Mouse (Mus musculus): ENCODE measurements at regions not wholly inside any gene's neighbourhood (a gene's known extent, or its start where the extent isn't known, plus 50 kb on each side); places are given as distances from the start of the nearest gene placed in this dataset.
"Not testable (repeated sequence)": the region's sequence is repeated elsewhere in the genome, so short reads cannot be mapped to it uniquely, and the experiment has no call there.

DNA sequence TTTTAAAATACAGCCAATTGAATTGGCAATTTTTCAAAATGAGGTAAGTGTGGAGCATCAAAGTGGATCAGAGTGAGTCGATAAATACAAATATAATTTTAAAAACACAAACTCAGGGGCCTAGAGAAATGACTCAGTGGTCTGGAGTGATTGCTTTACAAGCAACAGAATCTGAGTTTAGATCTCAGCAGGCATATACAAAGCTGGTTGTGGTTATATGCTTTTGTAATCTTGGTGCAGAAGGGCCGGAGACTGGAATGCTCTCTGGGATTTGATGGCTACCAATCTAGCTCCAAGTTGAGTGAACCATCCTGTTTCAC, 235.0 kb upstream of the Cdh8 start:
- H3K36me3 ChIP-seq (ENCODE audit: control insufficient read depth, insufficient read depth, low read length), result no peaks in the 10 kb centered on the region
- no peak overlapping the region for H3K27ac ChIP-seq (replicated peaks; ENCODE audit: low read depth, low read length)
- 22% methylated on average over 2 of the region's 2 CpGs for WGBS
- no peak for TF ChIP-seq POLR2A (IDR thresholded peaks at IDR 0.05; ENCODE audit: borderline replicate concordance, extremely low read depth, insufficient read depth, insufficient read length)
- no peaks in the 10 kb centered on the region for H3K4me1 ChIP-seq (ENCODE audit: control insufficient read depth, insufficient read depth, low read length)
- H3K4me3 ChIP-seq (replicated peaks; ENCODE audit: low read length), result no peak overlapping the region
- DNase-seq (ENCODE audit: low spot score), result no peak
- H3K27me3 ChIP-seq (ENCODE audit: control insufficient read depth, insufficient read depth, low read length), result no peaks in the 10 kb centered on the region
- no peak overlapping the region for H3K9ac ChIP-seq (ENCODE audit: low read depth, low read length, severe bottlenecking)
- no peaks in the 10 kb centered on the region for H3K9me3 ChIP-seq (ENCODE audit: control insufficient read depth, low read length)
- H3K4me2 ChIP-seq (replicated peaks; ENCODE audit: low read depth, low read length, severe bottlenecking), result no peak overlapping the region
- ATAC-seq (ENCODE audit: low FRiP score, low read depth), result peak; percentile 44; the same call in 1 of the 2 replicates

- Histone ChIP-seq H3K4me3 (replicated peaks; ENCODE audit: low read length) (no peak overlapping the region), H3K36me3 (ENCODE audit: control insufficient read depth, insufficient read depth, low read length) (no peaks in the 10 kb centered on the region), H3K9me3 (ENCODE audit: control insufficient read depth, low read length) (no peaks in the 10 kb centered on the region), H3K4me1 (ENCODE audit: control insufficient read depth, insufficient read depth, low read length) (no peaks in the 10 kb centered on the region), H3K9ac (ENCODE audit: low read depth, low read length, severe bottlenecking) (no peak overlapping the region), H3K27me3 (ENCODE audit: control insufficient read depth, insufficient read depth, low read length) (no peaks in the 10 kb centered on the region), H3K4me2 (replicated peaks; ENCODE audit: low read depth, low read length, severe bottlenecking) (no peak overlapping the region), H3K27ac (replicated peaks; ENCODE audit: low read depth, low read length) (no peak overlapping the region)
- TF ChIP-seq POLR2A (IDR thresholded peaks at IDR 0.05; ENCODE audit: borderline replicate concordance, extremely low read depth, insufficient read depth, insufficient read length), result no peak
- WGBS, result 42% methylated on average over 9 of the region's 9 CpGs
- ATAC-seq (ENCODE audit: low FRiP score, low read depth) (peak; percentile 65; the same call in 1 of the 2 replicates), DNase-seq (ENCODE audit: low spot score) (peak; percentile 51)
These were observed 234.5 kb upstream of the Cdh8 start for GRCm38 (mm10) chr8:99650587-99651301.

DNA sequence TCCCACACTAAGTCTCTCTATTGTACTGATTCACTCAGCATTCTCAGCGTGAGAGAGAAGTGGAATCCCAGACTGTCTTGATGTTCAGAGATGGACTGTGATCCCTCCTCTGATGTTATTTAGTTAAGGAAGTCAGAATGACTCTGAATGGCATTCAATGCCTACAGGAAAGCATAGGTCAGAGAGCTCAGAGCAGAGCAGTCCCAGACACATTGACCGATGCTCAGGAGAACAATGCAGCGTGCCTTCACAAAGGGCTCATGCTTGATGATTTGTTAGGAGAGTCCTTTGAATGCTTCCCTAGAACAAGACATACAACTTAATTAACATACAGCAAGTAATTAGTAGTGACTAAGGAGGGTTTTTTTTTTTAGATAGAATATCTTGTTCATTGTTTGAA, 224.3 kb upstream of the Cdh8 start:
- H3K9me3 ChIP-seq (ENCODE audit: control insufficient read depth, low read length), result no peaks in the 10 kb centered on the region
- no peak overlapping the region for H3K9ac ChIP-seq (ENCODE audit: low read depth, low read length, severe bottlenecking)
- no peak overlapping the region for H3K4me2 ChIP-seq (replicated peaks; ENCODE audit: low read depth, low read length, severe bottlenecking)
- no peaks in the 10 kb centered on the region for H3K36me3 ChIP-seq (ENCODE audit: control insufficient read depth, insufficient read depth, low read length)
- H3K27ac ChIP-seq (replicated peaks; ENCODE audit: low read depth, low read length), result no peak overlapping the region
- no peaks in the 10 kb centered on the region for H3K27me3 ChIP-seq (ENCODE audit: control insufficient read depth, insufficient read depth, low read length)
- no peak for DNase-seq (ENCODE audit: low spot score)
- no peak for TF ChIP-seq POLR2A (IDR thresholded peaks at IDR 0.05; ENCODE audit: borderline replicate concordance, extremely low read depth, insufficient read depth, insufficient read length)
- ATAC-seq (ENCODE audit: low FRiP score, low read depth), result no peak
- no peak overlapping the region for H3K4me3 ChIP-seq (replicated peaks; ENCODE audit: low read length)
- 80% methylated on average over 3 of the region's 3 CpGs for WGBS
- H3K4me1 ChIP-seq (ENCODE audit: control insufficient read depth, insufficient read depth, low read length), result no peaks in the 10 kb centered on the region

- not testable (repeated sequence) for H3K9ac ChIP-seq (ENCODE audit: low read depth, low read length, severe bottlenecking); H3K9me3 ChIP-seq (ENCODE audit: control insufficient read depth, low read length); H3K4me2 ChIP-seq (replicated peaks; ENCODE audit: low read depth, low read length, severe bottlenecking); H3K27ac ChIP-seq (replicated peaks; ENCODE audit: low read depth, low read length); H3K4me1 ChIP-seq (ENCODE audit: control insufficient read depth, insufficient read depth, low read length); H3K36me3 ChIP-seq (ENCODE audit: control insufficient read depth, insufficient read depth, low read length); DNase-seq (ENCODE audit: low spot score); H3K27me3 ChIP-seq (ENCODE audit: control insufficient read depth, insufficient read depth, low read length); ATAC-seq (ENCODE audit: low FRiP score, low read depth); H3K4me3 ChIP-seq (replicated peaks; ENCODE audit: low read length)
- WGBS, result 75% methylated on average over 1 of the region's 1 CpGs
These were observed 214.7 kb upstream of the Cdh8 start for GRCm38 (mm10) chr8:99630958-99631357.

DNA sequence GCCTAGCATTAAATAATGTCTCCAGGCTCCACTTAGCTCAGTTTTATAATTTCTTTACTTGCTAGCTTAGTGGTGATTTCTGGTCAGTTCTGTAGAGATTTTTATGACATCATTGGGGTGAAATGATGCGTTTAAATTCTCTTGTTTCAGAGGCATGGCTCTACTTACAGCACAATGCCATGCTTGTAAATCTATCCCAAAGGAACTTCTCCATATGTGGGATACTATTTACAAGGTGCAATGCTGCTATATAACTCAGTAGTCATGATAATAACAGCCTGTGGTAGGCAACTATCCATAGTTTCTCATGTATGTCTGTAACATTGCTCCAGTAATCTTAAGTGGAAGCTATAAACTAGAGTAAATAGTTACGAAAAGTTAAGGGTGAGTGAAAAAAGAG, 205.4 kb upstream of the Cdh8 start:
- no peak overlapping the region for H3K4me3 ChIP-seq (replicated peaks; ENCODE audit: low read length)
- DNase-seq (ENCODE audit: low spot score) (peak; percentile 28), ATAC-seq (ENCODE audit: low FRiP score, low read depth) (no peak)
- H3K9me3 ChIP-seq (ENCODE audit: control insufficient read depth, low read length), result no peaks in the 10 kb centered on the region
- no peak overlapping the region for H3K4me2 ChIP-seq (replicated peaks; ENCODE audit: low read depth, low read length, severe bottlenecking)
- H3K27ac ChIP-seq (replicated peaks; ENCODE audit: low read depth, low read length), result no peak overlapping the region
- H3K4me1 ChIP-seq (ENCODE audit: control insufficient read depth, insufficient read depth, low read length), result no peaks in the 10 kb centered on the region; the same call in 1 of the 2 replicates
- no peak overlapping the region for H3K9ac ChIP-seq (ENCODE audit: low read depth, low read length, severe bottlenecking)
- no peak for TF ChIP-seq POLR2A (IDR thresholded peaks at IDR 0.05; ENCODE audit: borderline replicate concordance, extremely low read depth, insufficient read depth, insufficient read length)
- H3K36me3 ChIP-seq (ENCODE audit: control insufficient read depth, insufficient read depth, low read length), result no peaks in the 10 kb centered on the region
- no peaks in the 10 kb centered on the region for H3K27me3 ChIP-seq (ENCODE audit: control insufficient read depth, insufficient read depth, low read length)
- WGBS, result 26% methylated on average over 2 of the region's 2 CpGs

GRCm38 (mm10) chr8:99604327-99604726, 188.1 kb upstream of the Cdh8 start:
- not testable (repeated sequence) for H3K9ac ChIP-seq (ENCODE audit: low read depth, low read length, severe bottlenecking); H3K4me2 ChIP-seq (replicated peaks; ENCODE audit: low read depth, low read length, severe bottlenecking); H3K27ac ChIP-seq (replicated peaks; ENCODE audit: low read depth, low read length); H3K4me3 ChIP-seq (replicated peaks; ENCODE audit: low read length); ATAC-seq (ENCODE audit: low FRiP score, low read depth); H3K9me3 ChIP-seq (ENCODE audit: control insufficient read depth, low read length); H3K36me3 ChIP-seq (ENCODE audit: control insufficient read depth, insufficient read depth, low read length); H3K4me1 ChIP-seq (ENCODE audit: control insufficient read depth, insufficient read depth, low read length); DNase-seq (ENCODE audit: low spot score); H3K27me3 ChIP-seq (ENCODE audit: control insufficient read depth, insufficient read depth, low read length)
- WGBS, result 51% methylated on average over 2 of the region's 2 CpGs

All from limb, embryonic 14.5 days (tissue).